Mouse (Mus musculus): ENCODE measurements around the gene Insl6. TPM values are rescaled to one million over a fixed set of nuclear protein-coding genes. Genes with fewer than 3 reads are reported as not detected.

Insl6 gene
- polyA plus RNA-seq, 1 experiment: 6.8 TPM

- Histone ChIP-seq H3K27ac (ENCODE audit: insufficient read depth, low read depth, low read length) (no peak overlapping the region), H3K27me3 (ENCODE audit: control insufficient read depth, insufficient read depth, low read length) (no peaks in the 10 kb centered on the region), H3K36me3 (ENCODE audit: control insufficient read depth, insufficient read depth, low read length) (peaks cover 52% of the 10 kb centered on the region), H3K4me1 (ENCODE audit: control insufficient read depth, insufficient read depth, insufficient read length, low read length) (no peaks in the 10 kb centered on the region), H3K4me3 (ENCODE audit: low read depth, low read length) (no peak overlapping the region)
- TF ChIP-seq POLR2A (IDR thresholded peaks at IDR 0.05; ENCODE audit: low read depth, low read length): no peak
- peak; percentile 18; the same call in 1 of the 2 replicates for TF ChIP-seq CTCF (IDR thresholded peaks at IDR 0.05; ENCODE audit: extremely low read depth, insufficient read length, insufficient replicate concordance, low read depth, low read length)
Observed at GRCm38 (mm10) chr19:29308832-29309231, 16.3 kb downstream of the Insl6 start.

DNA sequence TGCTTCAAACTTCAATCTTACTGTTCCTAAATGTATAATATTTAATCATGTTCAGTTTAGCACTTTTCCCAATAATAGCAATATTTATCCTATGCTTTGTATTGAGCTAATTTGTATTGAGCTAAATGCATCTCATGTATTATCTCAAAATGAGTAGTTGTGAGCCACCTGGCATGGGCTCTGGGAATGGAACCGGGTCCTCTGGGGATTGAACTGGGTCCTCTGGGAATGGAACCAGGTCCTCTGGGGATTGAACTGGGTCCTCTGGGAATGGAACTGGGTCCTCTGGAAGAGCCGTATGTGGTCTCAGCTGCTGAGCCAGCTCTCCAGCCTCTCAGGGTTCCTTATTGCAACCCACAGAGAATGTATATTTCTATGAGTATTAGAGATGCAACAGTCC is 23.0 kb downstream of the Insl6 start:
- Histone ChIP-seq H3K4me3 (ENCODE audit: low read depth, low read length) (no peak overlapping the region), H3K27ac (ENCODE audit: insufficient read depth, low read depth, low read length) (no peak overlapping the region), H3K4me1 (ENCODE audit: control insufficient read depth, insufficient read depth, insufficient read length, low read length) (no peaks in the 10 kb centered on the region), H3K27me3 (ENCODE audit: control insufficient read depth, insufficient read depth, low read length) (no peaks in the 10 kb centered on the region), H3K36me3 (ENCODE audit: control insufficient read depth, insufficient read depth, low read length) (peaks cover 60% of the 10 kb centered on the region)
- no peak for TF ChIP-seq POLR2A (IDR thresholded peaks at IDR 0.05; ENCODE audit: low read depth, low read length)
- TF ChIP-seq CTCF (IDR thresholded peaks at IDR 0.05; ENCODE audit: extremely low read depth, insufficient read length, insufficient replicate concordance, low read depth, low read length): no peak
- whole genome bisulfite sequencing: 94% methylated on average over 2 of the region's 2 CpGs

- 95% methylated on average over 13 of the region's 13 CpGs for WGBS
- H3K4me3 ChIP-seq (ENCODE audit: low read depth, low read length): no peak overlapping the region
- TF ChIP-seq CTCF (IDR thresholded peaks at IDR 0.05; ENCODE audit: extremely low read depth, insufficient read length, insufficient replicate concordance, low read depth, low read length) (no peak), POLR2A (IDR thresholded peaks at IDR 0.05; ENCODE audit: low read depth, low read length) (no peak)
- H3K27me3 ChIP-seq (ENCODE audit: control insufficient read depth, insufficient read depth, low read length): no peaks in the 10 kb centered on the region
- no peaks in the 10 kb centered on the region for H3K4me1 ChIP-seq (ENCODE audit: control insufficient read depth, insufficient read depth, insufficient read length, low read length)
- H3K27ac ChIP-seq (ENCODE audit: insufficient read depth, low read depth, low read length): no peak overlapping the region
- peaks cover 58% of the 10 kb centered on the region for H3K36me3 ChIP-seq (ENCODE audit: control insufficient read depth, insufficient read depth, low read length)
Observed at GRCm38 (mm10) chr19:29300919-29301318, 24.2 kb downstream of the Insl6 start.

- Histone ChIP-seq H3K27ac (ENCODE audit: insufficient read depth, low read depth, low read length) (no peak overlapping the region), H3K27me3 (ENCODE audit: control insufficient read depth, insufficient read depth, low read length) (no peaks in the 10 kb centered on the region), H3K36me3 (ENCODE audit: control insufficient read depth, insufficient read depth, low read length) (peaks cover 62% of the 10 kb centered on the region), H3K4me3 (ENCODE audit: low read depth, low read length) (no peak overlapping the region), H3K4me1 (ENCODE audit: control insufficient read depth, insufficient read depth, insufficient read length, low read length) (no peaks in the 10 kb centered on the region)
- WGBS: 100% methylated on average over 1 of the region's 1 CpGs
- no peak for TF ChIP-seq POLR2A (IDR thresholded peaks at IDR 0.05; ENCODE audit: low read depth, low read length)
- no peak for TF ChIP-seq CTCF (IDR thresholded peaks at IDR 0.05; ENCODE audit: extremely low read depth, insufficient read length, insufficient replicate concordance, low read depth, low read length)
Observed at GRCm38 (mm10) chr19:29297366-29297765, 27.8 kb downstream of the Insl6 start.

- TF ChIP-seq POLR2A (IDR thresholded peaks at IDR 0.05; ENCODE audit: low read depth, low read length) (no peak), CTCF (IDR thresholded peaks at IDR 0.05; ENCODE audit: extremely low read depth, insufficient read length, insufficient replicate concordance, low read depth, low read length) (no peak)
- Histone ChIP-seq H3K36me3 (ENCODE audit: control insufficient read depth, insufficient read depth, low read length) (peaks cover 66% of the 10 kb centered on the region), H3K4me1 (ENCODE audit: control insufficient read depth, insufficient read depth, insufficient read length, low read length) (no peaks in the 10 kb centered on the region), H3K27me3 (ENCODE audit: control insufficient read depth, insufficient read depth, low read length) (no peaks in the 10 kb centered on the region), H3K4me3 (ENCODE audit: low read depth, low read length) (no peak overlapping the region), H3K27ac (ENCODE audit: insufficient read depth, low read depth, low read length) (no peak overlapping the region)
Observed at GRCm38 (mm10) chr19:29296166-29296565, 29.0 kb downstream of the Insl6 start.

DNA sequence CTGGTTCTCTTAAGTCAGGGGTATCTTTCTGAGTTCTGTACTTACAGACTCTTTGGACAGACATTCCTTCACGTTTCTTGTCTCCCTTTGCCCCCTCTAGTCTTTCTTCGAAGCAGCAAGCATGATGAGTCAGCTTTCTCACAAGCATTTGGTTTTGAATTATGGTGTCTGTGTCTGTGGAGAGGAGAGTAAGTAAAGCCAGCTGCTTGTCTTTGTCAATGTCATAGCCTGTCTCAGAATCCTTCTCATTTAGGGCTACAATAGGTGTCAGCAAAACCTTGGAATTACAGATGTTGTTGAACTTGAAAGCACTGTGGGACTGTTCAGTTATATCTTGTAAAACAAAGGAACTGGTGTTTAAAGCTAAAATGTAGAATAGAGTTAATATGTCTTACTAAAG is 30.4 kb downstream of the Insl6 start:
- Histone ChIP-seq H3K27me3 (ENCODE audit: control insufficient read depth, insufficient read depth, low read length) (no peaks in the 10 kb centered on the region), H3K27ac (ENCODE audit: insufficient read depth, low read depth, low read length) (no peak overlapping the region), H3K4me3 (ENCODE audit: low read depth, low read length) (no peak overlapping the region), H3K4me1 (ENCODE audit: control insufficient read depth, insufficient read depth, insufficient read length, low read length) (no peaks in the 10 kb centered on the region), H3K36me3 (ENCODE audit: control insufficient read depth, insufficient read depth, low read length) (peaks cover 66% of the 10 kb centered on the region)
- WGBS: 84% methylated on average over 2 of the region's 2 CpGs
- no peak for TF ChIP-seq POLR2A (IDR thresholded peaks at IDR 0.05; ENCODE audit: low read depth, low read length)
- TF ChIP-seq CTCF (IDR thresholded peaks at IDR 0.05; ENCODE audit: extremely low read depth, insufficient read length, insufficient replicate concordance, low read depth, low read length): no peak

- no peaks in the 10 kb centered on the region for H3K27me3 ChIP-seq (ENCODE audit: control insufficient read depth, insufficient read depth, low read length)
- H3K4me1 ChIP-seq (ENCODE audit: control insufficient read depth, insufficient read depth, insufficient read length, low read length): no peaks in the 10 kb centered on the region
- no peak overlapping the region for H3K27ac ChIP-seq (ENCODE audit: insufficient read depth, low read depth, low read length)
- TF ChIP-seq CTCF (IDR thresholded peaks at IDR 0.05; ENCODE audit: extremely low read depth, insufficient read length, insufficient replicate concordance, low read depth, low read length) (no peak), POLR2A (IDR thresholded peaks at IDR 0.05; ENCODE audit: low read depth, low read length) (no peak)
- H3K4me3 ChIP-seq (ENCODE audit: low read depth, low read length): no peak overlapping the region
- WGBS: 87% methylated on average over 4 of the region's 4 CpGs
- peaks cover 61% of the 10 kb centered on the region for H3K36me3 ChIP-seq (ENCODE audit: control insufficient read depth, insufficient read depth, low read length)
Observed at GRCm38 (mm10) chr19:29292546-29292945, 32.6 kb downstream of the Insl6 start.

DNA sequence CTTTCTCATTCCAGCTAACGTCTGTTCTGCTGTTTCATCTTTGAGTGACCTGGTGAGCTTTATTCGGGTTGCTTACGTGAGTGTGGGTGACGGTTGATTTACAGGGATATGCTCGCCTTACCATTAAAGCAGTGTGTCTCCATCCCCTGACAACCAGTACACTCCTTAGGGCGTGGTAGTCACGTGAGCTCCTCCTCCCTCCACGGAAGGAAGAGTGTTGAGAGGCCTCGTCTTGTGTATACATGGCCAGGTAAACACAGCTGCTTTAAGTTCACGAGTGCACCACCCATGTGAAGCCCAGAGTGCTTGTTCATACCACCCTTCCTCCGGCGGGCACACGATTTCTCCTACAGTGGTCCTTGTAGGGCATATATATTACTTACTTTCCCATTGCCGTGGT is 33.6 kb downstream of the Insl6 start:
- Histone ChIP-seq H3K36me3 (ENCODE audit: control insufficient read depth, insufficient read depth, low read length) (peaks cover 62% of the 10 kb centered on the region), H3K27me3 (ENCODE audit: control insufficient read depth, insufficient read depth, low read length) (no peaks in the 10 kb centered on the region), H3K4me1 (ENCODE audit: control insufficient read depth, insufficient read depth, insufficient read length, low read length) (no peaks in the 10 kb centered on the region), H3K27ac (ENCODE audit: insufficient read depth, low read depth, low read length) (no peak overlapping the region), H3K4me3 (ENCODE audit: low read depth, low read length) (no peak overlapping the region)
- 51% methylated on average over 14 of the region's 14 CpGs for WGBS
- TF ChIP-seq POLR2A (IDR thresholded peaks at IDR 0.05; ENCODE audit: low read depth, low read length) (no peak), CTCF (IDR thresholded peaks at IDR 0.05; ENCODE audit: extremely low read depth, insufficient read length, insufficient replicate concordance, low read depth, low read length) (no peak)
